Mouse (Mus musculus): ENCODE measurements around the gene Mef2b. TPM values are rescaled to one million over a fixed set of nuclear protein-coding genes. Genes with fewer than 3 reads are reported as not detected.

Gene Mef2b
- polyA plus RNA-seq, 1 experiment from 2014 or later, result 0.29 TPM

GRCm38 (mm10) chr8:70130066-70130465, 9.4 kb upstream of the Mef2b start:
- Histone ChIP-seq H3K9me3 (ENCODE audit: low read length) (no peaks in the 10 kb centered on the region), H3K36me3 (ENCODE audit: insufficient read depth, low read length) (peaks cover 3% of the 10 kb centered on the region; the same call in 1 of the 2 replicates), H3K4me3 (ENCODE audit: low read depth, low read length) (no peak overlapping the region), H3K4me2 (replicated peaks; ENCODE audit: low read depth, low read length) (no peak overlapping the region), H3K4me1 (ENCODE audit: insufficient read depth, low read depth, low read length) (no peaks in the 10 kb centered on the region), H3K27me3 (replicated peaks; ENCODE audit: insufficient read depth, low read length) (no peaks in the 10 kb centered on the region), H3K9ac (replicated peaks; ENCODE audit: low read depth) (no peak overlapping the region), H3K27ac (ENCODE audit: low read length) (peak overlapping the region; percentile 35; the same call in 1 of the 2 replicates)
- 88% methylated on average over 3 of the region's 3 CpGs for WGBS
- ATAC-seq, result no peak
- no peak for TF ChIP-seq EP300 (IDR thresholded peaks at IDR 0.05)
- no peak for TF ChIP-seq CTCF (IDR thresholded peaks at IDR 0.05)
- DNase-seq (ENCODE audit: low spot score), result no peak

GRCm38 (mm10) chr8:70131166-70131883, 8.2 kb upstream of the Mef2b start, which contains the start of gene Nr2c2ap:
TSS of gene Nr2c2ap (plus strand) at chr8:70131333.
- Histone ChIP-seq H3K4me2 (replicated peaks; ENCODE audit: low read depth, low read length) (peak within 1 kb of the TSS; percentile 84), H3K9ac (replicated peaks; ENCODE audit: low read depth) (peak within 1 kb of the TSS; percentile 66), H3K36me3 (ENCODE audit: insufficient read depth, low read length) (peaks cover 4% of the 10 kb centered on the region; the same call in 1 of the 2 replicates), H3K27me3 (replicated peaks; ENCODE audit: insufficient read depth, low read length) (no peaks in the 10 kb centered on the region), H3K4me3 (ENCODE audit: low read depth, low read length) (peak within 1 kb of the TSS; percentile 79), H3K9me3 (ENCODE audit: low read length) (no peaks in the 10 kb centered on the region), H3K4me1 (ENCODE audit: insufficient read depth, low read depth, low read length) (no peaks in the 10 kb centered on the region), H3K27ac (ENCODE audit: low read length) (peak within 1 kb of the TSS; percentile 38; the same call in 1 of the 2 replicates)
- DNase-seq (ENCODE audit: low spot score) (peak; percentile 93), ATAC-seq (peak; percentile 90)
- WGBS, result under 1% methylated on average over 37 of the region's 37 CpGs
- TF ChIP-seq CTCF (IDR thresholded peaks at IDR 0.05), result no peak; the same call in 1 of the 2 replicates
- TF ChIP-seq EP300 (IDR thresholded peaks at IDR 0.05), result no peak

- DNase-seq (ENCODE audit: low spot score) (no peak), ATAC-seq (no peak)
- TF ChIP-seq CTCF (IDR thresholded peaks at IDR 0.05) (no peak), EP300 (IDR thresholded peaks at IDR 0.05) (no peak)
- H3K4me1 ChIP-seq (ENCODE audit: insufficient read depth, low read depth, low read length), result peaks cover 6% of the 10 kb centered on the region; the same call in 1 of the 2 replicates
- H3K36me3 ChIP-seq (ENCODE audit: insufficient read depth, low read length), result peaks cover 4% of the 10 kb centered on the region; the same call in 1 of the 2 replicates
- no peaks in the 10 kb centered on the region for H3K27me3 ChIP-seq (replicated peaks; ENCODE audit: insufficient read depth, low read length)
- no peak overlapping the region for H3K4me2 ChIP-seq (replicated peaks; ENCODE audit: low read depth, low read length)
- no peak overlapping the region for H3K4me3 ChIP-seq (ENCODE audit: low read depth, low read length)
- H3K9ac ChIP-seq (replicated peaks; ENCODE audit: low read depth), result no peak overlapping the region
- H3K27ac ChIP-seq (ENCODE audit: low read length), result no peak overlapping the region
- whole genome bisulfite sequencing, result 86% methylated on average over 5 of the region's 5 CpGs
- H3K9me3 ChIP-seq (ENCODE audit: low read length), result no peaks in the 10 kb centered on the region
Observed at GRCm38 (mm10) chr8:70134086-70134485, 5.4 kb upstream of the Mef2b start.

- 92% methylated on average over 9 of the region's 9 CpGs for WGBS
- DNase-seq (ENCODE audit: low spot score) (no peak), ATAC-seq (no peak)
- no peak overlapping the region for H3K4me3 ChIP-seq (ENCODE audit: low read depth, low read length)
- H3K4me2 ChIP-seq (replicated peaks; ENCODE audit: low read depth, low read length), result no peak overlapping the region
- peaks cover 4% of the 10 kb centered on the region; the same call in 1 of the 2 replicates for H3K36me3 ChIP-seq (ENCODE audit: insufficient read depth, low read length)
- no peaks in the 10 kb centered on the region for H3K27me3 ChIP-seq (replicated peaks; ENCODE audit: insufficient read depth, low read length)
- TF ChIP-seq EP300 (IDR thresholded peaks at IDR 0.05), result no peak
- TF ChIP-seq CTCF (IDR thresholded peaks at IDR 0.05), result no peak
- no peak overlapping the region for H3K9ac ChIP-seq (replicated peaks; ENCODE audit: low read depth)
- no peaks in the 10 kb centered on the region for H3K9me3 ChIP-seq (ENCODE audit: low read length)
- H3K27ac ChIP-seq (ENCODE audit: low read length), result no peak overlapping the region
- H3K4me1 ChIP-seq (ENCODE audit: insufficient read depth, low read depth, low read length), result peaks cover 6% of the 10 kb centered on the region; the same call in 1 of the 2 replicates
Observed at GRCm38 (mm10) chr8:70134931-70135330, 4.6 kb upstream of the Mef2b start.

GRCm38 (mm10) chr8:70136591-70136990, 2.9 kb upstream of the Mef2b start:
- H3K9me3 ChIP-seq (ENCODE audit: low read length), result no peaks in the 10 kb centered on the region
- peaks cover 14% of the 10 kb centered on the region; the same call in 1 of the 2 replicates for H3K4me1 ChIP-seq (ENCODE audit: insufficient read depth, low read depth, low read length)
- H3K4me2 ChIP-seq (replicated peaks; ENCODE audit: low read depth, low read length), result no peak overlapping the region
- ATAC-seq (no peak), DNase-seq (ENCODE audit: low spot score) (no peak)
- no peak overlapping the region for H3K27ac ChIP-seq (ENCODE audit: low read length)
- peaks cover 4% of the 10 kb centered on the region; the same call in 1 of the 2 replicates for H3K36me3 ChIP-seq (ENCODE audit: insufficient read depth, low read length)
- 87% methylated on average over 4 of the region's 4 CpGs for WGBS
- no peaks in the 10 kb centered on the region for H3K27me3 ChIP-seq (replicated peaks; ENCODE audit: insufficient read depth, low read length)
- TF ChIP-seq CTCF (IDR thresholded peaks at IDR 0.05) (no peak), EP300 (IDR thresholded peaks at IDR 0.05) (no peak)
- no peak overlapping the region for H3K4me3 ChIP-seq (ENCODE audit: low read depth, low read length)
- H3K9ac ChIP-seq (replicated peaks; ENCODE audit: low read depth), result no peak overlapping the region

- Histone ChIP-seq H3K27me3 (replicated peaks; ENCODE audit: insufficient read depth, low read length) (no peaks in the 10 kb centered on the region), H3K36me3 (ENCODE audit: insufficient read depth, low read length) (peaks cover 4% of the 10 kb centered on the region; the same call in 1 of the 2 replicates), H3K4me3 (ENCODE audit: low read depth, low read length) (peak overlapping the region; percentile 45; the same call in 1 of the 2 replicates), H3K4me2 (replicated peaks; ENCODE audit: low read depth, low read length) (peak overlapping the region; percentile 63; the same call in 1 of the 2 replicates), H3K27ac (ENCODE audit: low read length) (no peak overlapping the region), H3K9me3 (ENCODE audit: low read length) (no peaks in the 10 kb centered on the region), H3K4me1 (ENCODE audit: insufficient read depth, low read depth, low read length) (peaks cover 14% of the 10 kb centered on the region; the same call in 1 of the 2 replicates), H3K9ac (replicated peaks; ENCODE audit: low read depth) (no peak overlapping the region)
- no peak for DNase-seq (ENCODE audit: low spot score)
- no peak for ATAC-seq
- no peak for TF ChIP-seq EP300 (IDR thresholded peaks at IDR 0.05)
- no peak for TF ChIP-seq CTCF (IDR thresholded peaks at IDR 0.05)
- 71% methylated on average over 4 of the region's 4 CpGs for WGBS
Observed at GRCm38 (mm10) chr8:70137890-70138289, 1.6 kb upstream of the Mef2b start.

Measured in lung, postnatal 0 days (tissue).